Mouse (Mus musculus): Measurements from ENCODE around the gene Trpm3. TPM values are rescaled to one million over a fixed set of nuclear protein-coding genes. Genes with fewer than 3 reads are reported as not detected.

Gene Trpm3
- polyA plus RNA-seq, 1 experiment from 2014 or later, result 0.37 TPM

- DNase-seq (ENCODE audit: low spot score) (no peak), ATAC-seq (replicated peaks; ENCODE audit: low FRiP score, low TSS enrichment, low read depth) (no peak)
- no peak overlapping the region for H3K4me3 ChIP-seq (ENCODE audit: low read depth, low read length)
- no peak overlapping the region for H3K27ac ChIP-seq (ENCODE audit: low read depth)
- no peaks in the 10 kb centered on the region for H3K27me3 ChIP-seq (replicated peaks; ENCODE audit: control insufficient read depth, insufficient read depth, low read length)
- no peaks in the 10 kb centered on the region for H3K9me3 ChIP-seq (ENCODE audit: control insufficient read depth, low read length)
- no peak overlapping the region for H3K9ac ChIP-seq (ENCODE audit: low read length)
- H3K4me2 ChIP-seq (ENCODE audit: low read length), result no peak overlapping the region
- 0 out of 2 replicates have a peak, but pooled peaks cover 4% of the 10 kb centered on the region for H3K4me1 ChIP-seq (replicated peaks; ENCODE audit: control insufficient read depth, insufficient read depth, low read length)
- 71% methylated on average over 14 of the region's 14 CpGs for WGBS
- H3K36me3 ChIP-seq (ENCODE audit: control insufficient read depth, insufficient read depth, low read length), result no peaks in the 10 kb centered on the region
Measured at GRCm38 (mm10) chr19:22656466-22657215, 517.8 kb downstream of the Trpm3 start.

GRCm38 (mm10) chr19:22657251-22657650 is 518.4 kb downstream of the Trpm3 start:
- H3K27ac ChIP-seq (ENCODE audit: low read depth), result no peak overlapping the region
- H3K9me3 ChIP-seq (ENCODE audit: control insufficient read depth, low read length), result no peaks in the 10 kb centered on the region
- H3K4me3 ChIP-seq (ENCODE audit: low read depth, low read length), result no peak overlapping the region
- H3K36me3 ChIP-seq (ENCODE audit: control insufficient read depth, insufficient read depth, low read length), result no peaks in the 10 kb centered on the region
- WGBS, result 38% methylated on average over 4 of the region's 4 CpGs
- H3K27me3 ChIP-seq (replicated peaks; ENCODE audit: control insufficient read depth, insufficient read depth, low read length), result no peaks in the 10 kb centered on the region
- no peak overlapping the region for H3K4me2 ChIP-seq (ENCODE audit: low read length)
- DNase-seq (ENCODE audit: low spot score) (no peak), ATAC-seq (replicated peaks; ENCODE audit: low FRiP score, low TSS enrichment, low read depth) (no peak)
- H3K4me1 ChIP-seq (replicated peaks; ENCODE audit: control insufficient read depth, insufficient read depth, low read length), result 0 out of 2 replicates have a peak, but pooled peaks cover 4% of the 10 kb centered on the region
- H3K9ac ChIP-seq (ENCODE audit: low read length), result no peak overlapping the region

GRCm38 (mm10) chr19:22665401-22665800 is 526.6 kb downstream of the Trpm3 start:
- no peak overlapping the region for H3K9ac ChIP-seq (ENCODE audit: low read length)
- no peak overlapping the region for H3K27ac ChIP-seq (ENCODE audit: low read depth)
- H3K36me3 ChIP-seq (ENCODE audit: control insufficient read depth, insufficient read depth, low read length), result no peaks in the 10 kb centered on the region
- DNase-seq (ENCODE audit: low spot score) (no peak), ATAC-seq (replicated peaks; ENCODE audit: low FRiP score, low TSS enrichment, low read depth) (no peak)
- no peaks in the 10 kb centered on the region for H3K9me3 ChIP-seq (ENCODE audit: control insufficient read depth, low read length)
- 86% methylated on average over 4 of the region's 4 CpGs for WGBS
- H3K27me3 ChIP-seq (replicated peaks; ENCODE audit: control insufficient read depth, insufficient read depth, low read length), result no peaks in the 10 kb centered on the region
- H3K4me1 ChIP-seq (replicated peaks; ENCODE audit: control insufficient read depth, insufficient read depth, low read length), result no peaks in the 10 kb centered on the region
- H3K4me2 ChIP-seq (ENCODE audit: low read length), result no peak overlapping the region
- no peak overlapping the region for H3K4me3 ChIP-seq (ENCODE audit: low read depth, low read length)

- no peaks in the 10 kb centered on the region for H3K36me3 ChIP-seq (ENCODE audit: control insufficient read depth, insufficient read depth, low read length)
- DNase-seq (ENCODE audit: low spot score) (no peak), ATAC-seq (replicated peaks; ENCODE audit: low FRiP score, low TSS enrichment, low read depth) (no peak)
- no peaks in the 10 kb centered on the region for H3K9me3 ChIP-seq (ENCODE audit: control insufficient read depth, low read length)
- no peak overlapping the region for H3K4me2 ChIP-seq (ENCODE audit: low read length)
- H3K27ac ChIP-seq (ENCODE audit: low read depth), result no peak overlapping the region
- WGBS, result 85% methylated on average over 8 of the region's 8 CpGs
- H3K9ac ChIP-seq (ENCODE audit: low read length), result no peak overlapping the region
- no peaks in the 10 kb centered on the region for H3K27me3 ChIP-seq (replicated peaks; ENCODE audit: control insufficient read depth, insufficient read depth, low read length)
- no peaks in the 10 kb centered on the region for H3K4me1 ChIP-seq (replicated peaks; ENCODE audit: control insufficient read depth, insufficient read depth, low read length)
- no peak overlapping the region for H3K4me3 ChIP-seq (ENCODE audit: low read depth, low read length)
Measured at GRCm38 (mm10) chr19:22670222-22670621, 531.4 kb downstream of the Trpm3 start.

- no peaks in the 10 kb centered on the region for H3K9me3 ChIP-seq (ENCODE audit: control insufficient read depth, low read length)
- WGBS, result 90% methylated on average over 3 of the region's 3 CpGs
- H3K4me1 ChIP-seq (replicated peaks; ENCODE audit: control insufficient read depth, insufficient read depth, low read length), result no peaks in the 10 kb centered on the region
- DNase-seq (ENCODE audit: low spot score), result no peak
- H3K27ac ChIP-seq (ENCODE audit: low read depth), result no peak overlapping the region
- H3K9ac ChIP-seq (ENCODE audit: low read length), result no peak overlapping the region
- no peak for ATAC-seq (replicated peaks; ENCODE audit: low FRiP score, low TSS enrichment, low read depth)
- no peaks in the 10 kb centered on the region for H3K36me3 ChIP-seq (ENCODE audit: control insufficient read depth, insufficient read depth, low read length)
- no peaks in the 10 kb centered on the region for H3K27me3 ChIP-seq (replicated peaks; ENCODE audit: control insufficient read depth, insufficient read depth, low read length)
- no peak overlapping the region for H3K4me2 ChIP-seq (ENCODE audit: low read length)
- no peak overlapping the region for H3K4me3 ChIP-seq (ENCODE audit: low read depth, low read length)
Measured at GRCm38 (mm10) chr19:22672892-22673291, 534.0 kb downstream of the Trpm3 start.

- no peaks in the 10 kb centered on the region for H3K4me1 ChIP-seq (replicated peaks; ENCODE audit: control insufficient read depth, insufficient read depth, low read length)
- ATAC-seq (replicated peaks; ENCODE audit: low FRiP score, low TSS enrichment, low read depth) (no peak), DNase-seq (ENCODE audit: low spot score) (no peak)
- H3K9me3 ChIP-seq (ENCODE audit: control insufficient read depth, low read length), result no peaks in the 10 kb centered on the region
- H3K27ac ChIP-seq (ENCODE audit: low read depth), result no peak overlapping the region
- H3K4me2 ChIP-seq (ENCODE audit: low read length), result no peak overlapping the region
- WGBS, result 92% methylated on average over 4 of the region's 4 CpGs
- no peak overlapping the region for H3K4me3 ChIP-seq (ENCODE audit: low read depth, low read length)
- H3K9ac ChIP-seq (ENCODE audit: low read length), result no peak overlapping the region
- no peaks in the 10 kb centered on the region for H3K27me3 ChIP-seq (replicated peaks; ENCODE audit: control insufficient read depth, insufficient read depth, low read length)
- no peaks in the 10 kb centered on the region for H3K36me3 ChIP-seq (ENCODE audit: control insufficient read depth, insufficient read depth, low read length)
Measured at GRCm38 (mm10) chr19:22676206-22676605, 537.4 kb downstream of the Trpm3 start.

- no peak overlapping the region for H3K27ac ChIP-seq (ENCODE audit: low read depth)
- ATAC-seq (replicated peaks; ENCODE audit: low FRiP score, low TSS enrichment, low read depth), result no peak
Measured at GRCm38 (mm10) chr19:22682238-22682637, 543.4 kb downstream of the Trpm3 start.

GRCm38 (mm10) chr19:22691995-22692394 is 553.1 kb downstream of the Trpm3 start:
- Histone ChIP-seq H3K4me1 (replicated peaks; ENCODE audit: control insufficient read depth, insufficient read depth, low read length) (no peaks in the 10 kb centered on the region), H3K4me2 (ENCODE audit: low read length) (no peak overlapping the region), H3K9ac (ENCODE audit: low read length) (no peak overlapping the region), H3K9me3 (ENCODE audit: control insufficient read depth, low read length) (no peaks in the 10 kb centered on the region), H3K36me3 (ENCODE audit: control insufficient read depth, insufficient read depth, low read length) (no peaks in the 10 kb centered on the region), H3K27me3 (replicated peaks; ENCODE audit: control insufficient read depth, insufficient read depth, low read length) (no peaks in the 10 kb centered on the region), H3K4me3 (ENCODE audit: low read depth, low read length) (no peak overlapping the region), H3K27ac (ENCODE audit: low read depth) (no peak overlapping the region)
- 86% methylated on average over 5 of the region's 5 CpGs for WGBS
- ATAC-seq (replicated peaks; ENCODE audit: low FRiP score, low TSS enrichment, low read depth) (no peak), DNase-seq (ENCODE audit: low spot score) (no peak)

More at GRCm38 (mm10) chr19:22682238-22682637, 543.4 kb downstream of the Trpm3 start:
- 94% methylated on average over 6 of the region's 6 CpGs for WGBS
- H3K9ac ChIP-seq (ENCODE audit: low read length), result no peak overlapping the region
- H3K36me3 ChIP-seq (ENCODE audit: control insufficient read depth, insufficient read depth, low read length), result no peaks in the 10 kb centered on the region
- H3K4me2 ChIP-seq (ENCODE audit: low read length), result no peak overlapping the region
- DNase-seq (ENCODE audit: low spot score), result no peak
- no peaks in the 10 kb centered on the region for H3K9me3 ChIP-seq (ENCODE audit: control insufficient read depth, low read length)
- H3K27me3 ChIP-seq (replicated peaks; ENCODE audit: control insufficient read depth, insufficient read depth, low read length), result no peaks in the 10 kb centered on the region
- no peak overlapping the region for H3K4me3 ChIP-seq (ENCODE audit: low read depth, low read length)
- no peaks in the 10 kb centered on the region for H3K4me1 ChIP-seq (replicated peaks; ENCODE audit: control insufficient read depth, insufficient read depth, low read length)

- H3K4me1 ChIP-seq (replicated peaks; ENCODE audit: control insufficient read depth, insufficient read depth, low read length), result no peaks in the 10 kb centered on the region
- WGBS, result 69% methylated on average over 4 of the region's 4 CpGs
- ATAC-seq (replicated peaks; ENCODE audit: low FRiP score, low TSS enrichment, low read depth), result no peak
- no peak overlapping the region for H3K27ac ChIP-seq (ENCODE audit: low read depth)
- H3K4me2 ChIP-seq (ENCODE audit: low read length), result no peak overlapping the region
- no peak overlapping the region for H3K9ac ChIP-seq (ENCODE audit: low read length)
- no peaks in the 10 kb centered on the region for H3K27me3 ChIP-seq (replicated peaks; ENCODE audit: control insufficient read depth, insufficient read depth, low read length)
- DNase-seq (ENCODE audit: low spot score), result no peak
- no peaks in the 10 kb centered on the region for H3K9me3 ChIP-seq (ENCODE audit: control insufficient read depth, low read length)
- H3K4me3 ChIP-seq (ENCODE audit: low read depth, low read length), result no peak overlapping the region
- no peaks in the 10 kb centered on the region for H3K36me3 ChIP-seq (ENCODE audit: control insufficient read depth, insufficient read depth, low read length)
Measured at GRCm38 (mm10) chr19:22692553-22692952, 553.7 kb downstream of the Trpm3 start.
